Mouse (Mus musculus) cerebellum, adult 2 months (tissue): ENCODE data around the gene Cd7.

Experiments
- CTCF ChIP-seq: fragments of 200-500 bp; IDR thresholded peaks from 2 replicates; pipeline ENCODE4 v1.5.1; 2011; ENCODE audit warnings: low read depth, mild to moderate bottlenecking, control low read depth, low read length, moderate library complexity, borderline replicate concordance; ENCODE audit not compliant: insufficient read depth
- POLR2A ChIP-seq: fragments of 200-500 bp; IDR thresholded peaks from 2 replicates; pipeline ENCODE4 v1.6.1; 2011; ENCODE audit warnings: low read length, control low read depth, borderline replicate concordance; ENCODE audit not compliant: insufficient read depth

GRCm38 (mm10) chr11:121088997-121089396 lies 49.8 kb upstream of the Cd7 start:
- TF ChIP-seq CTCF (no peak), POLR2A (no peak)
